Mouse (Mus musculus): ENCODE results near the gene Carmil2. TPM values are rescaled to one million over a fixed set of nuclear protein-coding genes. Genes with fewer than 3 reads are reported as not detected.

The Carmil2 gene
- polyA plus RNA-seq, 1 experiment from 2014 or later, result 1.1 TPM

- WGBS, result 84% methylated on average over 3 of the region's 3 CpGs
- Histone ChIP-seq H3K27ac (no peak overlapping the region), H3K4me3 (no peak overlapping the region), H3K27me3 (ENCODE audit: poor library complexity, severe bottlenecking) (no peaks in the 10 kb centered on the region), H3K36me3 (replicated peaks) (peaks cover 19% of the 10 kb centered on the region), H3K4me1 (peaks cover 11% of the 10 kb centered on the region), H3K9me3 (no peaks in the 10 kb centered on the region)
- DNase-seq (ENCODE audit: extremely low spot score, low spot score), result no peak
These were observed 26.2 kb downstream of the Carmil2 start for GRCm38 (mm10) chr8:105712286-105712685.

GRCm38 (mm10) chr8:105714139-105714538, 28.1 kb downstream of the Carmil2 start:
- Histone ChIP-seq H3K9me3 (no peaks in the 10 kb centered on the region), H3K27ac (no peak overlapping the region), H3K4me3 (no peak overlapping the region), H3K27me3 (ENCODE audit: poor library complexity, severe bottlenecking) (no peaks in the 10 kb centered on the region), H3K36me3 (replicated peaks) (peaks cover 25% of the 10 kb centered on the region), H3K4me1 (no peaks in the 10 kb centered on the region)
- peak; percentile 84 for DNase-seq (ENCODE audit: extremely low spot score, low spot score)
- WGBS, result 11% methylated on average over 3 of the region's 3 CpGs

- DNase-seq (ENCODE audit: extremely low spot score, low spot score), result no peak
- 86% methylated on average over 6 of the region's 6 CpGs for WGBS
- no peak overlapping the region for H3K27ac ChIP-seq
- no peak overlapping the region for H3K4me3 ChIP-seq
- H3K27me3 ChIP-seq (ENCODE audit: poor library complexity, severe bottlenecking), result no peaks in the 10 kb centered on the region
- H3K36me3 ChIP-seq (replicated peaks), result peaks cover 25% of the 10 kb centered on the region
- no peaks in the 10 kb centered on the region for H3K4me1 ChIP-seq
- no peaks in the 10 kb centered on the region for H3K9me3 ChIP-seq
These were observed 29.0 kb downstream of the Carmil2 start for GRCm38 (mm10) chr8:105715042-105715441.

GRCm38 (mm10) chr8:105716302-105716945, 30.4 kb downstream of the Carmil2 start:
- no peak overlapping the region for H3K4me3 ChIP-seq
- H3K27me3 ChIP-seq (ENCODE audit: poor library complexity, severe bottlenecking), result no peaks in the 10 kb centered on the region
- WGBS, result 92% methylated on average over 15 of the region's 15 CpGs

GRCm38 (mm10) chr8:105719637-105720036, 33.6 kb downstream of the Carmil2 start:
- DNase-seq (ENCODE audit: extremely low spot score, low spot score), result no peak
- H3K36me3 ChIP-seq (replicated peaks), result peaks cover 53% of the 10 kb centered on the region
- H3K27me3 ChIP-seq (ENCODE audit: poor library complexity, severe bottlenecking), result no peaks in the 10 kb centered on the region
- no peaks in the 10 kb centered on the region for H3K4me1 ChIP-seq
- no peak overlapping the region for H3K27ac ChIP-seq
- H3K9me3 ChIP-seq, result no peaks in the 10 kb centered on the region
- 92% methylated on average over 4 of the region's 4 CpGs for WGBS
- no peak overlapping the region for H3K4me3 ChIP-seq

More at GRCm38 (mm10) chr8:105716302-105716945, 30.4 kb downstream of the Carmil2 start:
- Histone ChIP-seq H3K4me1 (no peaks in the 10 kb centered on the region), H3K9me3 (no peaks in the 10 kb centered on the region), H3K36me3 (replicated peaks) (peaks cover 33% of the 10 kb centered on the region), H3K27ac (no peak overlapping the region)
- no peak for DNase-seq (ENCODE audit: extremely low spot score, low spot score)

- DNase-seq (ENCODE audit: extremely low spot score, low spot score), result no peak
- Histone ChIP-seq H3K36me3 (replicated peaks) (peaks cover 55% of the 10 kb centered on the region), H3K27me3 (ENCODE audit: poor library complexity, severe bottlenecking) (no peaks in the 10 kb centered on the region), H3K4me3 (no peak overlapping the region), H3K9me3 (no peaks in the 10 kb centered on the region), H3K27ac (no peak overlapping the region), H3K4me1 (no peaks in the 10 kb centered on the region)
- WGBS, result 93% methylated on average over 9 of the region's 9 CpGs
These were observed 36.8 kb downstream of the Carmil2 start for GRCm38 (mm10) chr8:105722861-105723260.

- H3K27ac ChIP-seq, result no peak overlapping the region
- DNase-seq (ENCODE audit: extremely low spot score, low spot score), result no peak
- no peaks in the 10 kb centered on the region for H3K4me1 ChIP-seq
- no peaks in the 10 kb centered on the region for H3K27me3 ChIP-seq (ENCODE audit: poor library complexity, severe bottlenecking)
- peaks cover 57% of the 10 kb centered on the region for H3K36me3 ChIP-seq (replicated peaks)
- no peaks in the 10 kb centered on the region for H3K9me3 ChIP-seq
- 90% methylated on average over 5 of the region's 5 CpGs for WGBS
- no peak overlapping the region for H3K4me3 ChIP-seq
These were observed 39.7 kb downstream of the Carmil2 start for GRCm38 (mm10) chr8:105725726-105726125.

- H3K4me1 ChIP-seq, result no peaks in the 10 kb centered on the region
- peaks cover 48% of the 10 kb centered on the region for H3K36me3 ChIP-seq (replicated peaks)
- 84% methylated on average over 18 of the region's 18 CpGs for WGBS
- no peak for DNase-seq (ENCODE audit: extremely low spot score, low spot score)
- H3K9me3 ChIP-seq, result no peaks in the 10 kb centered on the region
- no peaks in the 10 kb centered on the region for H3K27me3 ChIP-seq (ENCODE audit: poor library complexity, severe bottlenecking)
- no peak overlapping the region for H3K4me3 ChIP-seq
- H3K27ac ChIP-seq, result peak overlapping the region; percentile 22; the same call in 1 of the 2 replicates
These were observed 41.5 kb downstream of the Carmil2 start for GRCm38 (mm10) chr8:105727397-105728124.

- no peaks in the 10 kb centered on the region for H3K9me3 ChIP-seq
- H3K27me3 ChIP-seq (ENCODE audit: poor library complexity, severe bottlenecking), result no peaks in the 10 kb centered on the region
- H3K27ac ChIP-seq, result no peak overlapping the region
- H3K36me3 ChIP-seq (replicated peaks), result peaks cover 12% of the 10 kb centered on the region
- 95% methylated on average over 5 of the region's 5 CpGs for WGBS
- H3K4me3 ChIP-seq, result no peak overlapping the region
- no peak for DNase-seq (ENCODE audit: extremely low spot score, low spot score)
- H3K4me1 ChIP-seq, result no peaks in the 10 kb centered on the region
These were observed 46.1 kb downstream of the Carmil2 start for GRCm38 (mm10) chr8:105732186-105732585.

GRCm38 (mm10) chr8:105739216-105739615, 53.1 kb downstream of the Carmil2 start:
- H3K36me3 ChIP-seq (replicated peaks), result peaks cover 12% of the 10 kb centered on the region
- no peak overlapping the region for H3K4me3 ChIP-seq
- no peaks in the 10 kb centered on the region for H3K9me3 ChIP-seq
- WGBS, result 92% methylated on average over 5 of the region's 5 CpGs
- no peaks in the 10 kb centered on the region for H3K27me3 ChIP-seq (ENCODE audit: poor library complexity, severe bottlenecking)
- no peaks in the 10 kb centered on the region for H3K4me1 ChIP-seq
- DNase-seq (ENCODE audit: extremely low spot score, low spot score), result no peak
- no peak overlapping the region for H3K27ac ChIP-seq

- Histone ChIP-seq H3K9me3 (no peaks in the 10 kb centered on the region), H3K4me3 (no peak overlapping the region), H3K36me3 (replicated peaks) (peaks cover 12% of the 10 kb centered on the region), H3K27me3 (ENCODE audit: poor library complexity, severe bottlenecking) (no peaks in the 10 kb centered on the region), H3K4me1 (no peaks in the 10 kb centered on the region), H3K27ac (no peak overlapping the region)
- WGBS, result 92% methylated on average over 4 of the region's 4 CpGs
- no peak for DNase-seq (ENCODE audit: extremely low spot score, low spot score)
These were observed 57.2 kb downstream of the Carmil2 start for GRCm38 (mm10) chr8:105743301-105743700.
